Mouse (Mus musculus) megakaryocyte progenitor cell, adult 5-6 weeks (primary cell): Measurements from ENCODE around the gene Fggy. TPM values are rescaled to one million over a fixed set of nuclear protein-coding genes. Genes with fewer than 3 reads are reported as not detected.

Experiments used
- ATAC-seq: replicated peaks from 2 replicates; pipeline ENCODE4 v1.8.0; 2016; ENCODE audit warnings: mild to moderate bottlenecking, moderate TSS enrichment, inconsistent platforms; ENCODE audit not compliant: poor library complexity
- total RNA-seq, 2 experiments: library from RNA; stranded (forward) in 1 of 2; stranded (reverse) in 1 of 2; fragments of 157-497, 149-512 nt in 1 of 2; fragments of 200-1000 nt in 1 of 2; gene quantifications; 2 replicates each; pipeline versions ENCODE4 v1.2.3 to v1.2.4; 2015 to 2017

Gene Fggy
- total RNA-seq, 2 experiments from 2014 or later, result 7.3 to 10.1 TPM

- no peak for ATAC-seq
Measured at GRCm38 (mm10) chr4:95938701-95939100, 381.4 kb downstream of the Fggy start.

GRCm38 (mm10) chr4:95947896-95948295 is 390.6 kb downstream of the Fggy start:
- ATAC-seq, result no peak

DNA sequence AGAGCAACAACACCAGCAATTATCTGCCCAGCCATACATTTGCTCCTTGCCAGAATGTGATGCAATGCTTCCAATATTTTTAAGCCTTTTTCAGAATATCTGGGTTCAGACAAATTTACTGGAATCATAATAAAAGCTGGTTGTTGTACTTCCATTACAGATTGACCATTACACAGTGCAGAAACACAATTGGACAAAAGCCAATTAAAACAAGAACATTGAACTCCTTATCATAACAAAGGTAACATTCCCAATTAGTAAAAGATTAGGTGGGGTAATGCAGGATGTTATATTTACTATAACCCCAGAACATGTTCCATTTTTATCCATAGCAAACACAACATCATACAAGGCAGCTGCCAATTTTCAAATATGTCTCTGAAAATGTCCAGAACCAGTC is 396.0 kb downstream of the Fggy start:
- ATAC-seq, result no peak

DNA sequence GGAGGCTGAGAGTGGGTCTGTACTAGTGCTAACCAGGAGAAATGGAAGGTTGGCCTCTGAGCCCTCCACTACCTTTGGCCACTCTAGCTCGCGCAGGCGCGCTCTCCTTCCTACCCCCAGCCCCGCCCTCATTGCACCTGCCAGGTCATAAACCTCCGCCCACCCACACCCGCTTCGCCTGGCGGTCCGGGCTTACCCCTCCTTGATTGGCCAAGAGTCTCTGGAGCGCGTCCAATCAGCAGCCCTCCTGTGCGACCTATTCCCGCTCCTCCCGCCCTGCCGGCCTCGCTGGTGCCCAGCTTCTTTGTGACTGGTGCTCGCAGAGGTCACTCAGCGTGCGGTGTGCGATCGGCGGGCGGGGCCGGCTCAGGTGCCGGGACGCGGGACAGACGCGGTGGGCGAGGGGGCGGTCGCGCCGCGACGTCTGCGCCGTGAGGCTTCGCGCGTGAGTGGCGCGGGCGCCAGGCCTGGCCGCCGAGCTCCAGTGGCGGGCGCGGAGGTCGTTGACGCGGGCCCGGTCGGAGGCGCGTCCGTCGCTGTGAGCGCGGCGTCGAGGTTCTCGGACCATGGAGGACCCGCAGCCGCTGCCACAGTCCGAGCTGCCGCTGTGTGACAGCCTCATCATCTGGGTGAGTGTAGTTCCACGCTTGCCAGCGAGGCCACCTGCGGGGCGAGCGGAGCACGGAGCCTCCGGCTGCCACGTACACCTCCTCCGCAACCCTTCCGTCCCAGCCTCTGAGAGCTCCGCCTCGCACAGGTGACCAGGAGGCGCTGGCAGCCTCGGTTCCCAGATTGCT is 409.8 kb downstream of the Fggy start, which contains the start of gene Hook1:
Gene Hook1 (plus strand): TSS at position 313 of the 797 bp plus-strand sequence.
- peak; percentile 98 for ATAC-seq
